Mouse (Mus musculus) C2C12 (cell line): ENCODE measurements around the gene Psmb1.

Experiments used
- CTCF ChIP-seq: IDR thresholded peaks from one replicate; pipeline ENCODE4 v1.5.1; 2011; ENCODE audit not compliant: control insufficient read depth, insufficient read depth, insufficient read length
- MAX ChIP-seq: IDR thresholded peaks from one replicate; pipeline ENCODE4 v1.6.1; 2011; ENCODE audit warnings: mild to moderate bottlenecking, control low read depth
- MYOD1 ChIP-seq: IDR thresholded peaks from one replicate; pipeline ENCODE4 v1.6.1; 2011; ENCODE audit warnings: low read depth; ENCODE audit not compliant: control insufficient read depth, insufficient read length
- USF1 ChIP-seq: IDR thresholded peaks from one replicate; pipeline ENCODE4 v1.6.1; 2011; ENCODE audit warnings: low read depth, mild to moderate bottlenecking, control low read depth, moderate library complexity

DNA sequence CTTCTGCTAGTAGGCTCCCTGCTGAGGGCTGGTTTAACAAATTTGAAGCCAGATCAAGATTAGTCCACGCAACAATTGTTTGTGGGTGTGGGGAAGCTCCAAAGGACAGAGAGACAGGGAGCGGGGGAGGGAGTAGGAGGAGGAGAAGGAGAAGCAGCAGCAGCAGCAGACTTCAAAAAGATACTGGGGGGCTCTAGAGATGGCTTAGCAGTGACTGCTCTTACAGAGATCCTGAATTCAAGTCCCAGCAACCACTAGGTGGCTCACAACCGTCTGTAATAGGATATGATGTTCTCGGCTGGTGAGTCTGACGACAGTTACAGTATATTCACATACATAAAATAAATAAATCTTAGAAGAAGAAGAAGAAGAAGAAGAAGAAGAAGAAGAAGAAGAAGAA is 30.6 kb upstream of the Psmb1 start:
- TF ChIP-seq MAX = no peak
- TF ChIP-seq CTCF = no peak
- TF ChIP-seq USF1 = no peak
- no peak for TF ChIP-seq MYOD1
